Mouse (Mus musculus) lung, postnatal 36 days (tissue): ENCODE measurements around the gene 2410137M14Rik.
"Not testable (repeated sequence)": the region's sequence is repeated elsewhere in the genome, so short reads cannot be mapped to it uniquely, and the experiment has no call there.

Source experiments
- DNase-seq: peaks from one replicate; pipeline ENCODE4 v3.0.0; 2022; ENCODE audit warnings: mixed read lengths

Gene 2410137M14Rik

GRCm38 (mm10) chr17:36981221-36981813 lies at the start of gene 2410137M14Rik:
Gene 2410137M14Rik (minus strand): TSS chr17:36981237.
- DNase-seq = no peak

GRCm38 (mm10) chr17:37029162-37029561 lies 48.1 kb upstream of the 2410137M14Rik start:
- no peak for DNase-seq

GRCm38 (mm10) chr17:37028683-37029120 lies 47.7 kb upstream of the 2410137M14Rik start:
- DNase-seq = peak; percentile 94

- DNase-seq = no peak
Measured at GRCm38 (mm10) chr17:37028212-37028611, 47.2 kb upstream of the 2410137M14Rik start.

GRCm38 (mm10) chr17:37027486-37027885 lies 46.4 kb upstream of the 2410137M14Rik start:
- no peak for DNase-seq

- DNase-seq = no peak
Measured at GRCm38 (mm10) chr17:37026425-37026824, 45.4 kb upstream of the 2410137M14Rik start.

- DNase-seq = no peak
Measured at GRCm38 (mm10) chr17:37022628-37023576, 41.9 kb upstream of the 2410137M14Rik start, which contains the start of gene Mog. Gene Mog (minus strand): TSS chr17:37023398.

- not testable (repeated sequence) for DNase-seq
Measured at GRCm38 (mm10) chr17:37019242-37019641, 38.2 kb upstream of the 2410137M14Rik start.

- no peak for DNase-seq
Measured at GRCm38 (mm10) chr17:37018328-37018727, 37.3 kb upstream of the 2410137M14Rik start.

- no peak for DNase-seq
Measured at GRCm38 (mm10) chr17:37016333-37016732, 35.3 kb upstream of the 2410137M14Rik start.

- no peak for DNase-seq
Measured at GRCm38 (mm10) chr17:37012141-37012540, 31.1 kb upstream of the 2410137M14Rik start.

GRCm38 (mm10) chr17:37011719-37012118 lies 30.7 kb upstream of the 2410137M14Rik start:
- DNase-seq = no peak

GRCm38 (mm10) chr17:37009460-37010042 lies 28.5 kb upstream of the 2410137M14Rik start:
- no peak for DNase-seq

- no peak for DNase-seq
Measured at GRCm38 (mm10) chr17:37008161-37008560, 27.1 kb upstream of the 2410137M14Rik start.

- no peak for DNase-seq
Measured at GRCm38 (mm10) chr17:37003366-37003765, 22.3 kb upstream of the 2410137M14Rik start.

GRCm38 (mm10) chr17:37002364-37003330 lies 21.6 kb upstream of the 2410137M14Rik start:
- DNase-seq = peak; percentile 90

GRCm38 (mm10) chr17:37000863-37001262 lies 19.8 kb upstream of the 2410137M14Rik start, which contains the start of gene Zfp57:
Gene Zfp57 (plus strand): TSS chr17:37001163.
- no peak for DNase-seq

- no peak for DNase-seq
Measured at GRCm38 (mm10) chr17:36998477-36998876, 17.4 kb upstream of the 2410137M14Rik start.

GRCm38 (mm10) chr17:36997033-36997735 lies 16.1 kb upstream of the 2410137M14Rik start:
- DNase-seq = peak; percentile 95

- DNase-seq = no peak
Measured at GRCm38 (mm10) chr17:36995448-36995847, 14.4 kb upstream of the 2410137M14Rik start.

- no peak for DNase-seq
Measured at GRCm38 (mm10) chr17:36994528-36994927, 13.5 kb upstream of the 2410137M14Rik start.
